Mouse (Mus musculus) forebrain, embryonic 16.5 days (tissue): ENCODE results near the gene Lin37. TPM values are rescaled to one million over a fixed set of nuclear protein-coding genes. Genes with fewer than 3 reads are reported as not detected.

ENCODE experiments used
- ATAC-seq: fragments of 200-750 bp; cut with Nextera tagmentation; 2 replicates; pipeline ENCODE4 v1.8.0; 2017; ENCODE audit warnings: mild to moderate bottlenecking, moderate library complexity
- H3K27ac ChIP-seq: fragments of 300-500 bp; sonication (generic); 2 replicates; pipeline ENCODE4 v1.5.1; 2014; ENCODE audit warnings: low read length, control low read depth
- H3K27me3 ChIP-seq: fragments of 300-500 bp; sonication (generic); replicated peaks from 2 replicates; pipeline ENCODE4 v1.6.1; 2014; ENCODE audit warnings: low read length; ENCODE audit not compliant: control insufficient read depth, insufficient read depth
- H3K36me3 ChIP-seq: fragments of 300-500 bp; sonication (generic); 2 replicates; pipeline ENCODE4 v1.6.1; 2014; ENCODE audit not compliant: control insufficient read depth, insufficient read depth
- H3K4me1 ChIP-seq: fragments of 300-500 bp; sonication (generic); replicated peaks from 2 replicates; pipeline ENCODE4 v1.6.1; 2014; ENCODE audit warnings: low read length; ENCODE audit not compliant: control insufficient read depth, insufficient read depth
- H3K4me2 ChIP-seq: fragments of 300-500 bp; sonication (generic); 2 replicates; pipeline ENCODE4 v1.6.1; 2014; ENCODE audit warnings: mild to moderate bottlenecking, low read length, control low read depth
- H3K4me3 ChIP-seq: fragments of 300-500 bp; sonication (generic); replicated peaks from 2 replicates; pipeline ENCODE4 v1.5.1; 2014; ENCODE audit warnings: mild to moderate bottlenecking, low read length, control low read depth
- H3K9ac ChIP-seq: fragments of 300-500 bp; sonication (generic); replicated peaks from 2 replicates; pipeline ENCODE4 v1.6.1; 2014; ENCODE audit warnings: low read depth, low read length, control low read depth
- H3K9me3 ChIP-seq: fragments of 300-500 bp; sonication (generic); 2 replicates; pipeline ENCODE4 v1.6.1; 2016; ENCODE audit warnings: low read length; ENCODE audit not compliant: control insufficient read depth
- WGBS: fragments of 180-500 bp; shearing (Covaris S2); extraction: QIAGEN DNeasy Blood & Tissue Kit; methylation state at CpG from one replicate; pipeline ENCODE4 v1.1.7; 2014; 5-methylcytosine and 5-hydroxymethylcytosine counted together
- polyA plus RNA-seq: library from polyadenylated mRNA; unstranded; fragments of >200 nt; fragmentation: Nextera tagmentation; extraction: Ambion mirVana; gene quantifications from 2 replicates; pipeline ENCODE4 v1.2.1, GENCODE M21; 2015

Gene Lin37
- polyA plus RNA-seq, 1 experiment from 2014 or later = 52.9 TPM

DNA sequence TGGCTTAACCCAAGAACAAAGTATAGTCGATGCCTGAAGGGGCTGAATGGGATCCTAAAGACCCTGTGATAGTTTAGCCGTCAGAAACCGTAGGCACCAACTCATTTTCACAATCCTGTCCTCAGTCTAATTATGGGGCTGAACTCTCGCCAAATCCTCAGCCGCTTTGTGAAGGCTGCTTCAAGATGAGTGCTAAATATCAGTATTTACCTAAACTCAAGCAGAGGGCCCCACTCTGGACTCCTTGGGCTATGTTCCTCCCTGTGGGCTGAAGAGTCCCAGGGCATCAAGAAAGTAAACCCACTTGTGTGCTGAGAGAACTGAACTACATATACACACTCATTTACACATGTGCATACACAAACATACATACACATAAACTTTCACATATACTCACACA is 37.2 kb upstream of the Lin37 start:
- Histone ChIP-seq H3K4me1 (peaks cover 12% of the 10 kb centered on the region), H3K4me2 (no peak overlapping the region), H3K4me3 (no peak overlapping the region), H3K9ac (no peak overlapping the region), H3K9me3 (no peaks in the 10 kb centered on the region), H3K36me3 (no peaks in the 10 kb centered on the region), H3K27me3 (no peaks in the 10 kb centered on the region), H3K27ac (no peak overlapping the region)
- ATAC-seq = no peak
- WGBS = 39% methylated on average over 5 of the region's 5 CpGs

DNA sequence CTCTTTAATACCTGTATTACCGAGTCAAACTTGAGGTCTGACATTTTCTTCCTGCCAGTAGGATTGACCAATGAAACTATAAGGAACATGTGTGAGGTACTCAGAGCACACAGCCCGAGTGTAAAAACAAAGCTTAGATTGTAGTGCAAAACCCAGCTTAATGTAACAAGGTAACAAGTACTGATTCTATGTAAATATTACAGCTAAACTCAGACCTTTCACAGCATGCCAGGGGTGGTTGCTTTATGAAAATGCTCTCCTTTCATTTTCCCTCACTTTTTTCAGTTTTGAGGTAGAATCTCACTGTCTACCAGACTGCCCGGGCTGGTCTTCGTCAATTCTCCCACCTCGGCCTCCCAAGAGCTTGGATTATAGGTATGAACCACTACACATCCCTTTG is 36.5 kb upstream of the Lin37 start:
- H3K4me2 ChIP-seq = no peak overlapping the region
- H3K36me3 ChIP-seq = no peaks in the 10 kb centered on the region
- ATAC-seq = no peak
- H3K9me3 ChIP-seq = no peaks in the 10 kb centered on the region
- 83% methylated on average over 5 of the region's 5 CpGs for WGBS
- H3K4me1 ChIP-seq = peaks cover 12% of the 10 kb centered on the region
- H3K27ac ChIP-seq = no peak overlapping the region
- H3K9ac ChIP-seq = no peak overlapping the region
- no peaks in the 10 kb centered on the region for H3K27me3 ChIP-seq
- no peak overlapping the region for H3K4me3 ChIP-seq

DNA sequence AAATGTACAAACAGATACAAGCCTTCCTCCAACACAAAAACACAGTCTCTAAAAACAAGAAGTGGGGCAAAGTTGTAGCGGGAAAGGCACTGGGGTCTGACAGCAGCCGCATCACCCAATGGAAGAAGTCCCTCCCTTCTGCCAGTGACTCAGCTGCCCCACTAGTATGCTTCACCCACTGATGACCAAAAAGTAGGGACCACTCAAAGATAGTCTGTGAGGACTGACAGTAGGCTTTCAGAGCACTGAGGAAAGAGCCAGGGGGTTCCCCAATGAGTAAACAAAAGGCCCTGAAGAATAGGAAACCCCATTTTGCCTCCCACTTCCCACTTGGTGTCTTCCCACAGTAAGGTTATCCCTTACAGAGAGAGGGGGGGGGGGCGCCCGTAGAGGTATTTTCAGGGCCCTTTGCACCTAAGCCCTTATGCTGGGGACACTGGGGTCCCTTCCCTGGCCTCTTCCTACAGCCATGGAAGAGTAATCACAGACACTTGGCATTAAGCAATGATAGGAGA is 34.9 kb upstream of the Lin37 start:
- H3K4me1 ChIP-seq = peaks cover 6% of the 10 kb centered on the region; the same call in 1 of the 2 replicates
- 63% methylated on average over 4 of the region's 4 CpGs for WGBS
- H3K9ac ChIP-seq = no peak overlapping the region
- no peak overlapping the region for H3K4me2 ChIP-seq
- H3K27me3 ChIP-seq = no peaks in the 10 kb centered on the region
- H3K9me3 ChIP-seq = no peaks in the 10 kb centered on the region
- no peak overlapping the region for H3K27ac ChIP-seq
- H3K4me3 ChIP-seq = no peak overlapping the region
- ATAC-seq = no peak
- H3K36me3 ChIP-seq = no peaks in the 10 kb centered on the region

DNA sequence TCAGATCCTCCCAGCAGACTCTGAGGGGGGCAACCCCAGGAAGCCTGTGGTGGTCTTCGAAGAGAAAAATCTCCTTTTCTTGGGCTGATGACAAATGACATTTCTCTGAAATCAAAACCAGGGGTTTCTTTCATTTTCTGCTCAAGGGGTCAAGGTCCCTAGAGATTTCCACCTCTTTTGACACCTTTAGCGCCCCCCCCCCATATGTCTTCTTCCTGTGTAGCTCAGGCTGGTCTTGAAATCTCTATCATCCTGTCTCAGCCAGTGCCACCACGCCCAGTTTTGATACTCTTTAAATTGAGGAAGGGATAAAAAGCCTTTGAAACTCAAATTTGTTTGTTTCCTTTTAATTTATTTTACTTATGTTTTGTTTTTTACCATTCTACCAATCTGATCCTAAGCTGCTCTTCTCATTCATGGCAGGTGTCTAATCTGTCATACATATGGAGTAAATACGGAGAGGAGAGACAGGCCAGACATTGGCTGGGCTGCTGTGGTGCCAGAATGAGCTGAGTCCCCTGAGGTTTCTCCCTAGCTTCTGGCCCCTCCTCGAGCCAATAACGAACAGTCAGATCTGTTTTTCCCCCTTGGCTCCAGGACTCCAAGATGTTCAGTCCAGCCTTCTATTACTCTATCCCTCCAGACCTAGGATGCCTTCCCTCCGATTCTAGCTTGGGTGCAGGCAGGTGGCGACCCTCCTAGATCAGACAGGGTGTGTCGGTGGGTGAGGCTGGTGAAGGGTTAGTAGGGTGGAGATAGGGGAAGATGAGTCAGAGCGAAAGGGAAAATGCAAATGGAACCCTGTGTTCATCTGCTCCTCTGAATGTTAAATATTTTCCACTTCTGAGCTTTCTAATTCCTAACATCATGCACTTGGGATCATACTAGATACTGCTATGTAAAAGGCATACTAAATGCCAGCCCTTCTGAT is 34.2 kb upstream of the Lin37 start:
- Histone ChIP-seq H3K9ac (no peak overlapping the region), H3K4me3 (no peak overlapping the region), H3K36me3 (no peaks in the 10 kb centered on the region), H3K27me3 (no peaks in the 10 kb centered on the region), H3K9me3 (no peaks in the 10 kb centered on the region), H3K4me1 (peaks cover 6% of the 10 kb centered on the region; the same call in 1 of the 2 replicates), H3K27ac (no peak overlapping the region), H3K4me2 (no peak overlapping the region)
- 74% methylated on average over 10 of the region's 10 CpGs for WGBS
- no peak for ATAC-seq

DNA sequence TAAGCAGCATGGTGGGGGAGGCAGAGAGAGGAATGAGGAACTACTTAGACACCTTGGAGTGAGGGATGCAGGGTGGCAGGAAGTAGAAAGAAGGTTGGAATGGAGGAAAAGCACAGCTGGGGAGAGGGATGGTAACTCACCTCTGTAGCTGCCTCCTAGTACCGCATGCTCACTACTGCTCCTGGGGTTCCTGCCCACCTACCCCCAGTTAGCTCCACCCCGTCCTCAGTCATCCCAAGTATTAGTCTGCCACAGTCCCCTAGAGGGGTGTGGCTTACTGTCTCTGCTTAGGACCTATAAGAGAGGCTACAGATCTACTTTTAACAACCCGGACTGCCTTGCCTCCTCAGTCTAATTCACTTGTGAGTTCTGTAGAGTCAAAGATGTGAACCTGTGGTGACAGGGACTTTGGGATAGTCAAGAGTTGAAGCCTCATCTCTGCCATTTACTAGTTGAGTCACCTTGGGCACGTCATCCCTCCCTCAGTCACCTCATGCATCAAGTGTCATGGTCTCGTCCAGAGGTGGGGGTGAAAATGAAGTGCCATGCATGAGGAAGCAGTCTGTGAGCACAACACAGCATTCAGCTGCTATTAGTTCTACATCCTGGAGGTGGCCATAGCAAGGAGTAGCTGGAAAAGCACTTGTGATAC is 33.3 kb upstream of the Lin37 start:
- Histone ChIP-seq H3K4me2 (no peak overlapping the region), H3K9ac (no peak overlapping the region), H3K27ac (no peak overlapping the region), H3K27me3 (no peaks in the 10 kb centered on the region), H3K4me3 (no peak overlapping the region), H3K36me3 (no peaks in the 10 kb centered on the region), H3K4me1 (peaks cover 6% of the 10 kb centered on the region; the same call in 1 of the 2 replicates), H3K9me3 (no peaks in the 10 kb centered on the region)
- ATAC-seq = no peak
- WGBS = 58% methylated on average over 5 of the region's 5 CpGs

DNA sequence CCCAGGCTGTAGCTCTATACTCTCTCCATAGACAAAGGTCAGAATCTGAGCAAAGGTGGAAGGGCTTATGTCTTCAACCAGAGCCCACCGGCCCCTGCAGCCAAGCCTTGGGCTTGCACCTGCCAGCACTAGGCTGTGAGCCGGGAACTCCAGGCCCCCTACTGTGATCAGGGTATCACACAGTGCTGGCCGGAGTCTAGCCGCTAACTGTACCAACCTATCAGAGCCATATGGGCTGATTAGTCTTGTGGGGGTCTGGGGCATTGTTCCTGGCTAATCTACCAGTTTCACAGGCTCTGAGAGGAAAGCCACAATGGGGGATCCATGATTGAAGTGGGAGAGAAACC is 31.9 kb upstream of the Lin37 start:
- 29% methylated on average over 4 of the region's 4 CpGs for WGBS
- no peak overlapping the region for H3K9ac ChIP-seq
- ATAC-seq = no peak

DNA sequence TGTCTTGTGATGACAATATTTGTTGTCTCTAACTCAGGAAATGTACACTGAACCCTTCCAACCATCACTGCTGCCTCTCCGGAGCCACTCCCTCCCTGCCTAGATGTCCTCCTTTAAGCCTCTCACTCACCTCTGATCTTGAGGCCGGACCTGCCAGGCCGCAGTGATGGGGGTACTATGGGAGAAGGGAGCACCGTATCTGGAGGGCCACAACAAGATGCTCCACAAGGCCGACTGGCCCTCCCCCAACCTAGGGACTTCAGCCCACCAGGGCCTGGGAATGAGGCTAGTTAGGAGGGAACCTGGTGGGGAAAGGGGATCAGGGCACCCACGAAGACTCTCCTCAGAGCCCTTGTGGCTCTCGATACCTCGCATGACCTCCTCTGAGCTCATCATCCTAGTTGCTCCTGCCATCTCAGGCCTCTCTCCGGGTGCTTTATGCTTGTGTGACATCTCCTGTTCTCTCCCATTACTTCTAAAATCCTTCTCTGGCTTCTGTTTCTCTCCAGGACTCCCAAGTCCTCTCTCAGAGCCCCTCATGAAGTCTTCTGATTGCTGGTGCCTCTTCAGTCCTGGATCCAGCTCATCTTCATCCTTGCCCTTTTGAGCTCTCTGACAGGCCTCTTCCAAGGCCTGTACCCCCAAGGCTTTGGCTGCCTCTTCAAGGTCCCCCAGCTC is 31.4 kb upstream of the Lin37 start:
- Histone ChIP-seq H3K4me2 (no peak overlapping the region), H3K27me3 (no peaks in the 10 kb centered on the region), H3K36me3 (no peaks in the 10 kb centered on the region), H3K9ac (no peak overlapping the region), H3K27ac (no peak overlapping the region), H3K4me1 (peaks cover 23% of the 10 kb centered on the region), H3K4me3 (no peak overlapping the region), H3K9me3 (no peaks in the 10 kb centered on the region)
- ATAC-seq = no peak
- 93% methylated on average over 9 of the region's 9 CpGs for WGBS

More for the DNA sequence above, 31.9 kb upstream of the Lin37 start:
- Histone ChIP-seq H3K9me3 (no peaks in the 10 kb centered on the region), H3K36me3 (no peaks in the 10 kb centered on the region), H3K4me1 (peaks cover 19% of the 10 kb centered on the region), H3K4me2 (no peak overlapping the region), H3K4me3 (no peak overlapping the region), H3K27ac (no peak overlapping the region), H3K27me3 (no peaks in the 10 kb centered on the region)

DNA sequence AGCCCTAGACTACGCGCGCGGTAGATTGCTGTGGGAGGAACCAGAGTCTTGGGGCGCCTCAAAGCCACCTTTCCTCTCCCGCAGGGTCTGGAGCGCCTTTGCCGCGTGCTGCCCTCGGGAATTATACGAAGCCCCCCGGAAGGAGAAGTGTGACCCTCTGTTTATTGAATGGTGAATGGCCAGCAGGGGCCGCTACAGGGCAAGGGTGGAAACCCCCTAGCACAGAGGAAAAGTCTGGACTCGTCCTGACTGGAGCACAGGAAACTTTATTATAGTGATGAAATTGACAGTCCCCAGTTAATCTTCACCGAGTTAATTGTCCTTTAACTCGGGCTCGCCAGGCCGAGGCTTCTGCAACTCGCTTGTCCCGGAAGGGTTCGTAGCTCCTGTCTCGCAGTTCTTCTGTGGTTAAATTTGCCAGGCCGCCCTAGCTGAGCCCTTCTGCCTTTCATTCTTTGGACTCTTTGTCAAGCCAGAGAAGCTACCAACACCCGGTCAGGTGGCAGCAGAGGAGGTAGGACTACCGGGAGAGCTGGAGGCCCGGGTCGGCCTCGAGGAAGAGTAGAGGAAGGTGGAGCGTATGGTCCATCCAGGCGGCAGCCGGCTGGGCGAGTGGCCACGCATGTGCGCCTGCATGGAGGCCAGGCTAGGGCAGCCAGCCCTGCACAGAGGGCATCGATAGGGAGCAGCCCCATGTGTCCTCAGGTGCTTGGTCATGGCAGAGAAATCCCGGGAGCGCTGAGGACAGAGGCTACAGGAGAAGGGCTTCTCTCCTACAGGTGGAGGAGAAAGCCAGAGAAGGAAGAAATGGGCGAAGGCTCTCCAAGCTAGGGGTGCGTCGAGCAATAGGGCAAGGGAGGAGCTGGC is 30.0 kb upstream of the Lin37 start:
- 30% methylated on average over 40 of the region's 40 CpGs for WGBS
- peak; percentile 60 for ATAC-seq
- peak overlapping the region; percentile 91 for H3K27ac ChIP-seq
- H3K4me1 ChIP-seq = peaks cover 23% of the 10 kb centered on the region
- peak overlapping the region; percentile 99 for H3K4me3 ChIP-seq
- no peaks in the 10 kb centered on the region for H3K9me3 ChIP-seq
- peak overlapping the region; percentile 99 for H3K9ac ChIP-seq
- H3K4me2 ChIP-seq = peak overlapping the region; percentile 77
- peaks cover 5% of the 10 kb centered on the region; the same call in 1 of the 2 replicates for H3K36me3 ChIP-seq
- H3K27me3 ChIP-seq = no peaks in the 10 kb centered on the region
